Mouse (Mus musculus): ENCODE measurements around the gene Oip5. TPM values are rescaled to one million over a fixed set of nuclear protein-coding genes. Genes with fewer than 3 reads are reported as not detected.

Gene Oip5
- 0.95 TPM for total RNA-seq (2023)

DNA sequence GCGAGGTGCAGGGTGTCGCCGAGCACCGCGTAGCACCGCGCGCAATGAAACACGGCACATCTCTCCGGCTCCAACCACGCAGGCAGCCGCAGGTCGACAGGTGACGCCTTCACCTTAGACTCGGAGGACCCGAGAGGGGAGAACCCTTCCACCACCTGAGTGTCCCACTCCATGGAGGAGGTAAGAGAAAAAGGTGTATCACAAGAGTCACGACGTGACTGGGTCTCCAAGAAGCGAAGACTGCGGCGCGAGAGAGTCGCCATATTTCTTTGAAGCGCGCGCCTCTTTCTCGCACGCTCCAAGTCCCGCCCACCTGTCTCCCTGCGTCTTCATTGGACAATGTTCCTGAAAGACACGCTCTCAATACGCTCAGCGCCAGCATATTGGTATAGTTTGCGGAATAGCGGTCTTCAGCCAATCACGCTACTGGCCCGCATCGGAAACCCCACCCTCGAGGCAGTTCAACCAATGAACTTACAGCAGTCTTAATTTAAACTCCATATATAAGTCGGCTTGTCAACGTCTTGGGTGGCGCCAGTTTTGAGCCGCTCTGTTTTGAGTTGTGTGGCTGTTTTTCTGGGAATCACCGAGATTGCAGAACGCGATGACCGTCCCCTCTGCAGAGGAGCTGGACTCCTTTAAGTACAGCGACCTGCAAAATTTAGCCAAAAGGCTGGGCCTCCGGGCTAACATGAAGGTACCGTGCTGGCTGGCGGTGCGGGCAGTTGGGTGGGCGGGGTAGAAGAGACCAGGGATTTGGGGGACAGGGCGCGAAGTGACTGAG is at the start of gene Oip5, which contains the start of gene Nusap1:
Gene Oip5, minus strand, starts transcription at position 271 of the 784 bp plus-strand sequence.
Gene Nusap1, plus strand, starts transcription at position 100 of the 784 bp plus-strand sequence.

DNA sequence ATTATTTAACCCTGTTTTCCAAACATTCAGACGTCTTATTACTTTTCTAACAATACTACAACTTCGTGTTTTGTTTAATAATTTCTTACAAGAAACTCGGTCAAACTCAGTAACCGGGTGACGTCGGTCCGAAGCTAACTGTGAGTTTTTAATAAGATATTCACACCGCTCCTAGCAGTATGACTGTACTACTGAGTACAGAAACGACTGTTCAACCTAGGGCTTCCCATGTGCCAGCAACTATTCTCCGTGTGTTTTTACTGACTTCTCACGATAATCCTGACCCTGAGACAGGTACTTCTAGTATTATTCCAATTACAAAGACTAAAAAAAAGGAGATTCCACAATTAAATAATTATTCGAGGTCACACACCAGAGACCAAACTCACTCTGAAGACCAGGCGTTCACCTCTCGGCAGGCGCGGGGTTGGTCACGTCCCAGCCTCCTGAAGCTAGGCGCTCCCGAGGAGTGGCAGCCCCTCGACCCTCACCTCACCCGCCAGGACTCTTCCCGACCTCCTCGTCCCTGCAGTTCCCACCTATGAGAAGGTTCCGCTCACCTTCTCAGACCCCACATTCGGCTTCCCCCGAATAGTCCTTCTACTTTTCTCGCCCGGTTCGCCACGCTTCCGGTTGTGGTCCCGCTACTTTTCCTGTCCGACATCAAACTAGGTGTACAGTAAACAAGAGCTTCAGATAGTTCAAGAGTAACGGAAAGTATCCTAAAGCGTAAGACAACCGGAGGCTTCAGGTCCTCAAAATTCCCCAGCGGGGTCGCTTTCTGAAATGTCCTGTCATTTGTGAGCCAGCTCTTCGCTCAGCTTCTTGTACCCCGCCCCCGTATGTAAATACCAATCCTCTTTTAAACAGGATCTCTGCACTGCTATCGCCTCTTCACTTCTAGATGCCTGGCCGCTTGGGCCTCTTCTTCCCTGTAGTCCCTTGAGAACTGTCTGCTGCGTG is 44.2 kb upstream of the Oip5 start, which contains the start of gene Ndufaf1:
Gene Ndufaf1, minus strand, starts transcription at position 608 of the 963 bp plus-strand sequence.

Other genes with a start within 250 kb of the Oip5 start
- gene Ino80, start 140.8 kb downstream of the Oip5 start, total RNA-seq (2023) = 49.5 TPM
- 0.12 TPM for gene Exd1, start 70.8 kb downstream of the Oip5 start, total RNA-seq (2023)
- 54.7 TPM for gene Chp1, start 70.8 kb downstream of the Oip5 start, total RNA-seq (2023)
- 1.0 TPM for gene Nusap1, start 171 bp downstream of the Oip5 start, total RNA-seq (2023)
- gene Ndufaf1, start 44.4 kb upstream of the Oip5 start, total RNA-seq (2023) = 13.4 TPM
- gene Rtf1, start 56.6 kb upstream of the Oip5 start, total RNA-seq (2023) = 56.9 TPM
- gene Itpka, start 123.9 kb upstream of the Oip5 start, total RNA-seq (2023) = not detected
- gene Ltk, start 142.0 kb upstream of the Oip5 start, total RNA-seq (2023) = 3.0 TPM
- 34.8 TPM for gene Rpap1, start 169.1 kb upstream of the Oip5 start, total RNA-seq (2023)
- 6.6 TPM for gene Tyro3, start 179.3 kb upstream of the Oip5 start, total RNA-seq (2023)